Mouse (Mus musculus): ENCODE data around the gene Stard13.

GRCm38 (mm10) chr5:151034715-151035512 lies 198.7 kb downstream of the Stard13 start:
- TF ChIP-seq CTCF (IDR thresholded peaks at IDR 0.05; ENCODE audit: extremely low read depth, insufficient read depth, insufficient read length, insufficient replicate concordance) (no peak), POLR2A (IDR thresholded peaks at IDR 0.05; ENCODE audit: low read depth, low read length) (no peak)
